Mouse (Mus musculus): ENCODE data around the gene Olfr1200. TPM values are rescaled to one million over a fixed set of nuclear protein-coding genes. Genes with fewer than 3 reads are reported as not detected.

Olfr1200 gene
- not detected in 2 replicates for polyA plus RNA-seq (2014; fragmentation: Nextera tagmentation; extraction: Ambion mirVana)

DNA sequence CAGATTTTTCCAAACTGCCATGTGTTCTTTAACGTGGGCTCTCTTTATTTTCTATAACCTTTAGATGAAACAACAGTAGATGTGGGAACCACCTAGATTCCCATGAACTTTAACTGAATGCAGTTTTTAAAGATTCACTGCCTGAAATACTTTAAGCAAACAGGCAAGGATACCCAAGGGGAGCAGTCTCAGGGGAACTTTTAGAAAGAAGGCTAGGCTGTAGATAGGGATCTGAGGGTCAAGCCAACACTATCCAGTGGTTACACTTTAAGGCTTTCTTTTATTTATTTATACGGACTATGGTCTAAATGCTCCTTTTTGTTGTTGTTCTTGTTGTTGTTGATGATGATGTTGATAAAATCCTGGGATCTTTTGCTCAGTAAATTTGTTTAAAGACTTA lies at the start of gene Olfr1200:
Olfr1200 (minus strand) TSS at position 101 of the 400 bp plus-strand sequence.
- Histone ChIP-seq H3K4me1 (ENCODE audit: control insufficient read depth, insufficient read depth, low read length) (no peaks in the 10 kb centered on the region), H3K9me3 (ENCODE audit: control insufficient read depth, low read length) (no peaks in the 10 kb centered on the region), H3K36me3 (ENCODE audit: control insufficient read depth, insufficient read depth, low read length) (no peaks in the 10 kb centered on the region), H3K4me2 (ENCODE audit: low read depth) (no peak within 1 kb of the TSS), H3K4me3 (ENCODE audit: low read depth, low read length) (no peak within 1 kb of the TSS), H3K9ac (ENCODE audit: low read length) (no peak within 1 kb of the TSS), H3K27ac (ENCODE audit: low read depth, low read length) (no peak within 1 kb of the TSS), H3K27me3 (ENCODE audit: control insufficient read depth, insufficient read depth, low read length) (no peaks in the 10 kb centered on the region)
- DNase-seq (ENCODE audit: low spot score) (no peak), ATAC-seq (ENCODE audit: insufficient read depth, low FRiP score, low TSS enrichment) (no peak)
- WGBS = 92% methylated on average over 2 of the region's 2 CpGs

DNA sequence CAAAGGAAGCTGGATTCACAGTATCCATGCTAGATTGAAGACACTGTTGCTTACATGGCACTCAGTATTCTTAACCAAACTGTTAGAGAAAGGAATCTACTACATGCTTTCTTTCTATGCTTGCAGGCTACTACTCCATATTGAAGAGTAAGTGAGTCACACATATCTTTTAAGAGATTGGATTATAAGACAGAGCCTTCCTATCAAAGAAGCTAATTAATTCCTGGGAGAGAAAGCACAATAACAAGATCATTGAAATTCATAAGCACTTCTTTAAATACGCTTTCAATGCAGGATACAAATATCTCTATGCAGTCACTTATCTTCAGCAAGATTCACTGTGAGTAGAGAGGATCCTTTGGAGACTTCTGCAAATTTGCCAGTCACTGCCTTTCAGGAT lies 43.9 kb upstream of the Olfr1200 start, which contains the start of gene Olfr1202:
Olfr1202 (plus strand) TSS at position 301 of the 400 bp plus-strand sequence.
- H3K36me3 ChIP-seq (ENCODE audit: control insufficient read depth, insufficient read depth, low read length) = no peaks in the 10 kb centered on the region
- no peak within 1 kb of the TSS for H3K4me3 ChIP-seq (ENCODE audit: low read depth, low read length)
- 88% methylated on average over 1 of the region's 1 CpGs for WGBS
- ATAC-seq (ENCODE audit: insufficient read depth, low FRiP score, low TSS enrichment) = no peak
- H3K27me3 ChIP-seq (ENCODE audit: control insufficient read depth, insufficient read depth, low read length) = no peaks in the 10 kb centered on the region
- no peak within 1 kb of the TSS for H3K4me2 ChIP-seq (ENCODE audit: low read depth)
- H3K9me3 ChIP-seq (ENCODE audit: control insufficient read depth, low read length) = no peaks in the 10 kb centered on the region
- no peak within 1 kb of the TSS for H3K9ac ChIP-seq (ENCODE audit: low read length)
- no peaks in the 10 kb centered on the region for H3K4me1 ChIP-seq (ENCODE audit: control insufficient read depth, insufficient read depth, low read length)
- no peak for DNase-seq (ENCODE audit: low spot score)
- no peak within 1 kb of the TSS for H3K27ac ChIP-seq (ENCODE audit: low read depth, low read length)

DNA sequence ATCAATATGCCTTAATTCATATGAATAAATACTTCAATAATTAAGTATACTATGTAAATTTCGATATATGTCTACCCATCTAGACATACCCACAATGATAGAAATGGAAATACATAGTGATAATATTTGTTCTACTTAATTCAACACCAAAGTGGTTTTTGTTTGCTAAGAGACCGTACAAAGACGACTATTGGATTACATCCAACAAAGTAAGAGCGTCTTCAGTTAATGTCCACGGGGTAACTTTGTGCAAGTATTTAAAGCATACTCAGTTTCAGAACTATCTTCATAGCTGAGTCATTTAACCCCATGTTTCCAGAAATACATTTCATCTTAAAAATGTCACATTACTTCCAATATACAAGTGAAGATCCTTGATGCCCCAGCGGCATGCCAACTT lies 22.4 kb upstream of the Olfr1200 start, which contains the start of gene Olfr1201:
Olfr1201 (plus strand) TSS at position 301 of the 400 bp plus-strand sequence.
- Histone ChIP-seq H3K27me3 (ENCODE audit: control insufficient read depth, insufficient read depth, low read length) (no peaks in the 10 kb centered on the region), H3K36me3 (ENCODE audit: control insufficient read depth, insufficient read depth, low read length) (no peaks in the 10 kb centered on the region), H3K9me3 (ENCODE audit: control insufficient read depth, low read length) (no peaks in the 10 kb centered on the region), H3K4me1 (ENCODE audit: control insufficient read depth, insufficient read depth, low read length) (no peaks in the 10 kb centered on the region), H3K27ac (ENCODE audit: low read depth, low read length) (no peak within 1 kb of the TSS), H3K4me2 (ENCODE audit: low read depth) (no peak within 1 kb of the TSS), H3K4me3 (ENCODE audit: low read depth, low read length) (no peak within 1 kb of the TSS), H3K9ac (ENCODE audit: low read length) (no peak within 1 kb of the TSS)
- ATAC-seq (ENCODE audit: insufficient read depth, low FRiP score, low TSS enrichment) = no peak
- DNase-seq (ENCODE audit: low spot score) = no peak
- WGBS = 89% methylated on average over 6 of the region's 6 CpGs

DNA sequence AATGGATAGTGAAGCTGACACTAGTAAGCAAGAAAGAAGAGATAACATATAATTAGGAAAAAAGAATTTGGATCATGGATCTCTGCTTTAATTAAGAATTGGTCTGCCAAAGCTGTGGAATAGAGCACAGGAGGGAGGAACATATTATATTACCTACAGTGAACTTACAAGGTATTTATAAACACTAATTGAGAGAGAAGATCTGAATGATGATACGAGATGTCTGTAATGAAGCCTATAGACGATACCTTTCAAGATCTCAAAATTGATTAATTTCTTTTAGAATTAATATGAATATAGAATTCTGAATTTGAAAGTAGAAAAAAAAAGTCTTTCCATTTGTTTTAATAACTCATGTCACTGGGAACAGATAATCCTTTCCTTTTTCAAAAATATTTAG lies 9.9 kb downstream of the Olfr1200 start, which contains the start of gene Olfr1199:
Olfr1199 (minus strand) TSS at position 101 of the 400 bp plus-strand sequence.
- no peak within 1 kb of the TSS for H3K4me3 ChIP-seq (ENCODE audit: low read depth, low read length)
- 90% methylated on average over 2 of the region's 2 CpGs for WGBS
- no peaks in the 10 kb centered on the region for H3K36me3 ChIP-seq (ENCODE audit: control insufficient read depth, insufficient read depth, low read length)
- H3K27me3 ChIP-seq (ENCODE audit: control insufficient read depth, insufficient read depth, low read length) = no peaks in the 10 kb centered on the region
- no peaks in the 10 kb centered on the region for H3K4me1 ChIP-seq (ENCODE audit: control insufficient read depth, insufficient read depth, low read length)
- ATAC-seq (ENCODE audit: insufficient read depth, low FRiP score, low TSS enrichment) (no peak), DNase-seq (ENCODE audit: low spot score) (no peak)
- no peak within 1 kb of the TSS for H3K4me2 ChIP-seq (ENCODE audit: low read depth)
- no peak within 1 kb of the TSS for H3K27ac ChIP-seq (ENCODE audit: low read depth, low read length)
- no peak within 1 kb of the TSS for H3K9ac ChIP-seq (ENCODE audit: low read length)
- H3K9me3 ChIP-seq (ENCODE audit: control insufficient read depth, low read length) = no peaks in the 10 kb centered on the region

DNA sequence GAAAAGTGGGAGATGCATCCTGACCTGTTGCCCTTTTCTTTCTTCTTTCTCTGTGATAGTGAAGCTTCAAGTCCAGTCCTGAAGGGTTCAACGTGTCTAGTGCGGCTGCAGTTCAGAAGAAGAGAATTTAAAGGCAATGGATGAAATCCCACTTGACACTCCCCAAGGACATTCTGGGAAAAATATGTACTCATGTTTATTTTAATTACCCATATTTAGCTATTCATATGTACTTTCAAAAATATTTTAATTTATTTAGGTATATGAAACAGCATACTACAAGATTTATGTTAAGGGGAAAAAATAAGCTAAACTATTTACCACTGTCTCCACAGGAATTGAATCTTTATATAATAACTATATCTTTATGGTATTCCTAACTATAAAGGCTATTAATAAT lies 19.0 kb downstream of the Olfr1200 start, which contains the start of gene Olfr1198:
Olfr1198 (minus strand) TSS at position 101 of the 400 bp plus-strand sequence.
- Histone ChIP-seq H3K4me2 (ENCODE audit: low read depth) (no peak within 1 kb of the TSS), H3K27ac (ENCODE audit: low read depth, low read length) (no peak within 1 kb of the TSS)

DNA sequence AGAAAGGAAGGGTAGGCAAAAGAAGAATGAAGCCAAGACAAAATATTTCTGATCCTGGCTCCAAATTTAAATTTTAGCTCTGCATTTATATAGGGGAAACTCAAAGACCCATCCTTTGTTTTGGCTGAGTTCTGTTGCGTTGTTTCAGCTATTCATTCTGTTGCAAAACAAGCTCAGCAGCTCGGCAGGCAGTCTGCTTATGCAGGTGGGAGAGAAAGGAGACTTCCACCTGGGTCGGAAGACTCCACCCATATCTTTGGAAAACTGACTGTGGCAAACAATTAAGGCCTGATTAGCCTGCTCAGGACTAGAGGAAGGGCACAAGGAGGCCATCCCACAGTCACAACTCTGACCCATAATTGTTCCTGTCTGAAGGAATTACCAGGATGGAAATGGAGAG lies 26.9 kb downstream of the Olfr1200 start:
- Histone ChIP-seq H3K4me3 (ENCODE audit: low read depth, low read length) (no peak overlapping the region), H3K9ac (ENCODE audit: low read length) (no peak overlapping the region), H3K36me3 (ENCODE audit: control insufficient read depth, insufficient read depth, low read length) (no peaks in the 10 kb centered on the region), H3K27me3 (ENCODE audit: control insufficient read depth, insufficient read depth, low read length) (no peaks in the 10 kb centered on the region), H3K27ac (ENCODE audit: low read depth, low read length) (no peak overlapping the region), H3K9me3 (ENCODE audit: control insufficient read depth, low read length) (no peaks in the 10 kb centered on the region), H3K4me2 (ENCODE audit: low read depth) (no peak overlapping the region), H3K4me1 (ENCODE audit: control insufficient read depth, insufficient read depth, low read length) (no peaks in the 10 kb centered on the region)
- 77% methylated on average over 3 of the region's 3 CpGs for WGBS
- ATAC-seq (ENCODE audit: insufficient read depth, low FRiP score, low TSS enrichment) = no peak
- DNase-seq (ENCODE audit: low spot score) = no peak

More for the DNA sequence above, 19.0 kb downstream of the Olfr1200 start, which contains the start of gene Olfr1198:
- no peak for DNase-seq (ENCODE audit: low spot score)
- H3K27me3 ChIP-seq (ENCODE audit: control insufficient read depth, insufficient read depth, low read length) = no peaks in the 10 kb centered on the region
- no peaks in the 10 kb centered on the region for H3K36me3 ChIP-seq (ENCODE audit: control insufficient read depth, insufficient read depth, low read length)
- WGBS = 88% methylated on average over 2 of the region's 2 CpGs
- H3K4me3 ChIP-seq (ENCODE audit: low read depth, low read length) = no peak within 1 kb of the TSS
- H3K9me3 ChIP-seq (ENCODE audit: control insufficient read depth, low read length) = no peaks in the 10 kb centered on the region
- H3K4me1 ChIP-seq (ENCODE audit: control insufficient read depth, insufficient read depth, low read length) = no peaks in the 10 kb centered on the region
- no peak for ATAC-seq (ENCODE audit: insufficient read depth, low FRiP score, low TSS enrichment)
- no peak within 1 kb of the TSS for H3K9ac ChIP-seq (ENCODE audit: low read length)

DNA sequence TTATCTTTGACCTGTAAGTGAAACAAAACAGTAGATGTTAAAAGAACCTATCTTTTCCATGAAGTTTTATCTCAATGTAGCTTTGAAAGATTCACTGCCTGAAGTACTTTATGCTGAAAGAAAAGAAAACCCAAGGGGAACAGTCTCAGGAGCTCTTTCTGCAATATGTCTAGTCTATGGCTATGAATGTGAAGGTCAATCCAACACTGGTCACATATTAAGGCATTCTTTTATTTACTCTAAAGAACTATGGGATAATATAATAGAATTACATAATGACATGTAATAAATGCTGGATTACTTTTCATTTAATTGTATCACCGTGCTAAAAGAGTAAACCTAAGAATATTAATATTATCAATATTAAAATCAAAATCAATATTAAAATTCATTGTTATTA lies 38.0 kb downstream of the Olfr1200 start, which contains the start of gene Olfr1197:
Olfr1197 (minus strand) TSS at position 101 of the 400 bp plus-strand sequence.
- Histone ChIP-seq H3K9me3 (ENCODE audit: control insufficient read depth, low read length) (no peaks in the 10 kb centered on the region), H3K36me3 (ENCODE audit: control insufficient read depth, insufficient read depth, low read length) (no peaks in the 10 kb centered on the region), H3K4me1 (ENCODE audit: control insufficient read depth, insufficient read depth, low read length) (no peaks in the 10 kb centered on the region), H3K27ac (ENCODE audit: low read depth, low read length) (no peak within 1 kb of the TSS), H3K9ac (ENCODE audit: low read length) (no peak within 1 kb of the TSS), H3K4me2 (ENCODE audit: low read depth) (no peak within 1 kb of the TSS), H3K4me3 (ENCODE audit: low read depth, low read length) (no peak within 1 kb of the TSS), H3K27me3 (ENCODE audit: control insufficient read depth, insufficient read depth, low read length) (no peaks in the 10 kb centered on the region)
- DNase-seq (ENCODE audit: low spot score) (no peak), ATAC-seq (ENCODE audit: insufficient read depth, low FRiP score, low TSS enrichment) (no peak)
- WGBS = 84% methylated on average over 1 of the region's 1 CpGs

Other genes with a start within 250 kb of the Olfr1200 start
- not detected in 2 replicates for gene Olfr1188, start 213.6 kb downstream of the Olfr1200 start, polyA plus RNA-seq (2014; fragmentation: Nextera tagmentation; extraction: Ambion mirVana)
- not detected in 2 replicates for gene Olfr1189, start 184.0 kb downstream of the Olfr1200 start, polyA plus RNA-seq (2014; fragmentation: Nextera tagmentation; extraction: Ambion mirVana)
- gene Olfr1191-ps1, start 129.9 kb downstream of the Olfr1200 start, polyA plus RNA-seq (2014; fragmentation: Nextera tagmentation; extraction: Ambion mirVana) = not detected in 2 replicates
- gene Olfr1192-ps1, start 122.0 kb downstream of the Olfr1200 start, polyA plus RNA-seq (2014; fragmentation: Nextera tagmentation; extraction: Ambion mirVana) = not detected in 2 replicates
- not detected in 2 replicates for gene Olfr1193, start 94.9 kb downstream of the Olfr1200 start, polyA plus RNA-seq (2014; fragmentation: Nextera tagmentation; extraction: Ambion mirVana)
- not detected in 2 replicates for gene Olfr1195, start 81.3 kb downstream of the Olfr1200 start, polyA plus RNA-seq (2014; fragmentation: Nextera tagmentation; extraction: Ambion mirVana)
- gene Olfr1196, start 65.9 kb downstream of the Olfr1200 start, polyA plus RNA-seq (2014; fragmentation: Nextera tagmentation; extraction: Ambion mirVana) = not detected in 2 replicates
- not detected in 2 replicates for gene Olfr1197, start 38.1 kb downstream of the Olfr1200 start, polyA plus RNA-seq (2014; fragmentation: Nextera tagmentation; extraction: Ambion mirVana)
- not detected in 2 replicates for gene Olfr1198, start 19.1 kb downstream of the Olfr1200 start, polyA plus RNA-seq (2014; fragmentation: Nextera tagmentation; extraction: Ambion mirVana)
- not detected in 2 replicates for gene Olfr1199, start 10.0 kb downstream of the Olfr1200 start, polyA plus RNA-seq (2014; fragmentation: Nextera tagmentation; extraction: Ambion mirVana)
- not detected in 2 replicates for gene Olfr1201, start 22.5 kb upstream of the Olfr1200 start, polyA plus RNA-seq (2014; fragmentation: Nextera tagmentation; extraction: Ambion mirVana)
- not detected in 2 replicates for gene Olfr1202, start 44.0 kb upstream of the Olfr1200 start, polyA plus RNA-seq (2014; fragmentation: Nextera tagmentation; extraction: Ambion mirVana)
- not detected in 2 replicates for gene Olfr1205, start 59.2 kb upstream of the Olfr1200 start, polyA plus RNA-seq (2014; fragmentation: Nextera tagmentation; extraction: Ambion mirVana)
- gene Olfr1204, start 78.8 kb upstream of the Olfr1200 start, polyA plus RNA-seq (2014; fragmentation: Nextera tagmentation; extraction: Ambion mirVana) = not detected in 2 replicates
- gene Olfr1206, start 92.7 kb upstream of the Olfr1200 start, polyA plus RNA-seq (2014; fragmentation: Nextera tagmentation; extraction: Ambion mirVana) = not detected in 2 replicates
- gene Olfr1208, start 131.8 kb upstream of the Olfr1200 start, polyA plus RNA-seq (2014; fragmentation: Nextera tagmentation; extraction: Ambion mirVana) = not detected in 2 replicates
- not detected in 2 replicates for gene Olfr1209, start 144.7 kb upstream of the Olfr1200 start, polyA plus RNA-seq (2014; fragmentation: Nextera tagmentation; extraction: Ambion mirVana)
- not detected in 2 replicates for gene Olfr1211, start 167.6 kb upstream of the Olfr1200 start, polyA plus RNA-seq (2014; fragmentation: Nextera tagmentation; extraction: Ambion mirVana)
- gene Olfr1212, start 183.5 kb upstream of the Olfr1200 start, polyA plus RNA-seq (2014; fragmentation: Nextera tagmentation; extraction: Ambion mirVana) = not detected in 2 replicates
- gene Gm13762, start 209.8 kb upstream of the Olfr1200 start, polyA plus RNA-seq (2014; fragmentation: Nextera tagmentation; extraction: Ambion mirVana) = not detected in 2 replicates
- gene Olfr1214, start 222.2 kb upstream of the Olfr1200 start, polyA plus RNA-seq (2014; fragmentation: Nextera tagmentation; extraction: Ambion mirVana) = not detected in 2 replicates
- gene Olfr1215, start 236.5 kb upstream of the Olfr1200 start, polyA plus RNA-seq (2014; fragmentation: Nextera tagmentation; extraction: Ambion mirVana) = not detected in 2 replicates
- gene Olfr1216, start 247.9 kb upstream of the Olfr1200 start, polyA plus RNA-seq (2014; fragmentation: Nextera tagmentation; extraction: Ambion mirVana) = not detected in 2 replicates